Mouse (Mus musculus) stomach, postnatal 0 days (tissue): ENCODE measurements around the gene Ppm1h. TPM values are rescaled to one million over a fixed set of nuclear protein-coding genes. Genes with fewer than 3 reads are reported as not detected.

Source experiments
- ATAC-seq: fragments of 200-750 bp; cut with Nextera tagmentation; 2 replicates; pipeline ENCODE4 v1.8.0; 2017; ENCODE audit not compliant: low FRiP score, low TSS enrichment
- DNase-seq: peaks from one replicate; pipeline ENCODE4 v3.0.0-alpha.2; 2016; ENCODE audit warnings: low spot score
- H3K27ac ChIP-seq: fragments of 300-500 bp; sonication (generic); replicated peaks from 2 replicates; pipeline ENCODE4 v1.5.1; 2014; ENCODE audit warnings: mild to moderate bottlenecking, control low read depth
- H3K27me3 ChIP-seq: fragments of 300-500 bp; sonication (generic); 2 replicates; pipeline ENCODE4 v1.6.1; 2014; ENCODE audit warnings: low read length; ENCODE audit not compliant: control insufficient read depth, insufficient read depth
- H3K36me3 ChIP-seq: fragments of 300-500 bp; sonication (generic); 2 replicates; pipeline ENCODE4 v1.6.1; 2014; ENCODE audit warnings: low read length, mixed read lengths; ENCODE audit not compliant: control insufficient read depth, insufficient read depth
- H3K4me1 ChIP-seq: fragments of 300-500 bp; sonication (generic); replicated peaks from 2 replicates; pipeline ENCODE4 v1.6.1; 2014; ENCODE audit warnings: antibody characterized with exemption; ENCODE audit not compliant: control insufficient read depth, insufficient read depth
- H3K4me2 ChIP-seq: fragments of 300-500 bp; sonication (generic); replicated peaks from 2 replicates; pipeline ENCODE4 v1.6.1; 2014; ENCODE audit warnings: low read depth, mild to moderate bottlenecking, control low read depth, moderate library complexity
- H3K4me3 ChIP-seq: fragments of 300-500 bp; sonication (generic); 2 replicates; pipeline ENCODE4 v1.5.1; 2014; ENCODE audit warnings: low read depth, low read length, control low read depth
- H3K9ac ChIP-seq: fragments of 300-500 bp; sonication (generic); 2 replicates; pipeline ENCODE4 v1.6.1; 2014; ENCODE audit warnings: mild to moderate bottlenecking, low read length, control low read depth, mixed read lengths
- H3K9me3 ChIP-seq: fragments of 300-500 bp; sonication (generic); 2 replicates; pipeline ENCODE4 v1.6.1; 2016; ENCODE audit warnings: low read length; ENCODE audit not compliant: control insufficient read depth
- CTCF ChIP-seq: IDR thresholded peaks from 2 replicates; pipeline ENCODE4 v1.5.1; 2016; ENCODE audit warnings: antibody characterized with exemption, low read depth, mild to moderate bottlenecking, moderate library complexity
- EP300 ChIP-seq: optimal IDR thresholded peaks from 2 replicates; pipeline ENCODE3; 2016; ENCODE audit warnings: antibody characterized with exemption
- WGBS: fragments of 180-500 bp; shearing (Covaris S2); extraction: QIAGEN DNeasy Blood & Tissue Kit; methylation state at CpG from one replicate; pipeline ENCODE4 v1.1.7; 2014; 5-methylcytosine and 5-hydroxymethylcytosine counted together
- microRNA counts: library from miRNA; unstranded; fragments of <30 nt; microRNA quantifications from one replicate; lab custom pipeline; 2015
- microRNA-seq: library from miRNA; unstranded; fragments of <30 nt; microRNA quantifications from one replicate; pipeline ENCODE4, GENCODE M21; 2016
- polyA plus RNA-seq: library from polyadenylated mRNA; unstranded; fragments of >200 nt; fragmentation: Nextera tagmentation; extraction: Ambion mirVana; gene quantifications from 2 replicates; pipeline ENCODE4 v1.2.1, GENCODE M21; 2015

Ppm1h gene
- polyA plus RNA-seq, 1 experiment from 2014 or later, result 7.6 TPM

GRCm38 (mm10) chr10:122991648-122992047 is 313.1 kb downstream of the Ppm1h start:
- DNase-seq, result no peak
- peaks cover 13% of the 10 kb centered on the region for H3K36me3 ChIP-seq
- TF ChIP-seq EP300 (no peak), CTCF (no peak)
- 81% methylated on average over 9 of the region's 9 CpGs for WGBS
- no peak overlapping the region for H3K4me2 ChIP-seq
- peak overlapping the region; percentile 3 for H3K27ac ChIP-seq
- no peak for ATAC-seq
- no peak overlapping the region for H3K9ac ChIP-seq
- no peak overlapping the region for H3K4me3 ChIP-seq
- no peaks in the 10 kb centered on the region for H3K9me3 ChIP-seq
- H3K27me3 ChIP-seq, result no peaks in the 10 kb centered on the region
- H3K4me1 ChIP-seq, result no peaks in the 10 kb centered on the region

GRCm38 (mm10) chr10:122994402-122995107 is 316.0 kb downstream of the Ppm1h start:
- Histone ChIP-seq H3K36me3 (peaks cover 17% of the 10 kb centered on the region), H3K27ac (no peak overlapping the region), H3K4me1 (no peaks in the 10 kb centered on the region), H3K27me3 (no peaks in the 10 kb centered on the region), H3K4me2 (no peak overlapping the region), H3K4me3 (no peak overlapping the region), H3K9ac (no peak overlapping the region), H3K9me3 (no peaks in the 10 kb centered on the region)
- 74% methylated on average over 17 of the region's 17 CpGs for WGBS
- no peak for ATAC-seq
- no peak for DNase-seq
- TF ChIP-seq CTCF, result no peak
- TF ChIP-seq EP300, result no peak

MicroRNAs encoded within 50 kb of the gene (microRNA counts, 519-probe panel; counts per million panel counts)
- 7,544 counts per million, percentile 95 among the panel's probes with 10 or more counts for microRNA mmu-let-7i (lab: Ali Mortazavi, UCI)

Small RNA genes lying within 50 kb of the gene (microRNA-seq; reads per million reads assigned to microRNA genes)
- gene Mir6412 (not detected), gene Mir8104 (not detected), gene Mirlet7i (40,423 reads per million, percentile 98 among the genes with 10 or more reads in this experiment)

Other genes with a start within 250 kb of the Ppm1h start
- gene Avpr1a, start 230.3 kb upstream of the Ppm1h start, polyA plus RNA-seq, result 7.3 and 7.7 TPM in 2 replicates